Mouse (Mus musculus) ovary, postnatal 36 days (tissue): ENCODE measurements around the gene Mipol1.
"Not testable (repeated sequence)": the region's sequence is repeated elsewhere in the genome, so short reads cannot be mapped to it uniquely, and the experiment has no call there.

Experiments
- DNase-seq: peaks from one replicate; pipeline ENCODE4 v3.0.0; 2022; ENCODE audit warnings: low spot score, mixed read lengths

Gene Mipol1

DNA sequence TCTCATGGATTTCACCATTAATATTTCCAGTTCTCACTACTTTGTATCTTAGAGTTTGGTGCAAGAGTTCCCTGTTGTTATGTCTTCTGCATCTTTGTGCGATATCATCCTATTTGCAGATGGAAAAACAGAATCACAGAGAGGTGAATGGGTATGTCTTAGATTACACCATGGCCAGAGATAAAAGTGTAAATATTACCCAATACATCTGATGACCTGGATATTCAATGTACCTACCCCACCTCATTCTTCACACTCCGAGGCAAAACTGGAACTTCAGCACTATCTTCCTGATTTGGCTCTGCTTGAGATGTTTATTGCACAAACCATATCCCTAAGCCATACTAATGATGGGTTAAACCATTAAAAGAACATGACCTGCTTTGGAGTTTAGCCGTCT, 198.0 kb downstream of the Mipol1 start:
- DNase-seq = no peak

- DNase-seq = no peak
These were observed 198.5 kb downstream of the Mipol1 start for GRCm38 (mm10) chr12:57428767-57429166.

- DNase-seq = not testable (repeated sequence)
These were observed 206.9 kb downstream of the Mipol1 start for GRCm38 (mm10) chr12:57436939-57437659.

- DNase-seq = no peak
These were observed 214.2 kb downstream of the Mipol1 start for GRCm38 (mm10) chr12:57444281-57444903.

- DNase-seq = no peak
These were observed 217.1 kb downstream of the Mipol1 start for GRCm38 (mm10) chr12:57447331-57447730.

GRCm38 (mm10) chr12:57449299-57449698, 219.1 kb downstream of the Mipol1 start:
- DNase-seq = no peak

GRCm38 (mm10) chr12:57450017-57450583, 219.9 kb downstream of the Mipol1 start:
- no peak for DNase-seq

- DNase-seq = no peak
These were observed 226.7 kb downstream of the Mipol1 start for GRCm38 (mm10) chr12:57456911-57457310.

DNA sequence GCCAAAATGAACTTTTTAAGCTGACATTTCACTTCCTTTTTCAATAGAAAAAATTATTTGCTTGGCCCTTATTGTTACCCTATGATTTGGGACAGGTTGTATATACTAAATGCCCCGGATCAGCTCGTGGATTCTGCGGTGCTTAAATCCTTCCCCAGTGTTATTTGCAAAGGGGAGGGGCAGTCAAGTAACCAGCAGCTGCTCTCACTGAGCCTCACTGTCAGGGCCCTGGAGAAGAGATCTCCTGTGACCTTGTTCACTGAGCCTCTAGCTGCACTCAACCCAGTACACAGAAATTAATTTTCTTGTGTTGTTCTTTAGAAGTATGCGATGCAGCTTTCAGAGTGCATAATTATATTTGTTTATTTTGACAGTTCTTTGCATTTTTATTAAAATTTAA, 227.1 kb downstream of the Mipol1 start:
- DNase-seq = no peak

DNA sequence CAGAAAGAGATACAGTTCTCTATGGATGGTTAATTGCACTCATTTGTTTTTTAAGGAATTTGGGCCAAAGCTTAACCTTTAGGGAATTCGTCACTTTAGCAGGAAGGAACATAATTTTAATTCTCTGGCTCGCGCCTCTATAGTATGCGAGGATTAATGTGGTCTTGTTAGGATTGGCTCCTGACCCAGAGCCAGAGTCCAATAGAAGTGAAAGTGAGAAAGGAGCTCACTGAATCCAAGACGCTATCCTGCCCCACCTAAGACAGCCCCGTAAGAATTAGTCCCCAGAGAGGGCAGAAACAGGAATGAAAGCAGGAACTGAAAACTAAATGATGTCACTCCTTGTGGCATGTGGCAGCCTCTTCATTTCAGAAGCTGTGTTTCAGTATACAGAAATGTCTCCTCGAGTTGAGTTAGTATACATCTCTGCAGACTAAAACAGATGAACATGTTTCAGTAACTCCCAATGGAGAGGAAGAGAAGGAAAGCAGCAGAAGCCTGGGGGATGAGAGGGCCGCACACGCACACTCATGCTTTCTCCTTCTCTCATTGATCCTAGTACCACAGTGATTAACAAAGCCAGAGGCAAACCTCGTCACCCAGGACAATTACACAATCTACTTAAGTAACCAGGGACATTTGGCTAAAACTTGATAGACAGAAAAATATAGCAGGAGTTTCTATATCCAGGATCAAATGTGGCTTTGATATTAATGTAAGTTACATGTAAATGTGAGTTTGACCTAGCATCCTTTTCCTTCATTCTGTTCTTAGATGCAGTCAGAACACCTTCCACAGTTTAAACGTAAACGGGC, 234.5 kb downstream of the Mipol1 start:
- no peak for DNase-seq

GRCm38 (mm10) chr12:57471786-57472185, 241.6 kb downstream of the Mipol1 start:
- no peak for DNase-seq

GRCm38 (mm10) chr12:57476876-57477275, 246.6 kb downstream of the Mipol1 start:
- no peak for DNase-seq

GRCm38 (mm10) chr12:57481823-57482222, 251.6 kb downstream of the Mipol1 start:
- no peak for DNase-seq

DNA sequence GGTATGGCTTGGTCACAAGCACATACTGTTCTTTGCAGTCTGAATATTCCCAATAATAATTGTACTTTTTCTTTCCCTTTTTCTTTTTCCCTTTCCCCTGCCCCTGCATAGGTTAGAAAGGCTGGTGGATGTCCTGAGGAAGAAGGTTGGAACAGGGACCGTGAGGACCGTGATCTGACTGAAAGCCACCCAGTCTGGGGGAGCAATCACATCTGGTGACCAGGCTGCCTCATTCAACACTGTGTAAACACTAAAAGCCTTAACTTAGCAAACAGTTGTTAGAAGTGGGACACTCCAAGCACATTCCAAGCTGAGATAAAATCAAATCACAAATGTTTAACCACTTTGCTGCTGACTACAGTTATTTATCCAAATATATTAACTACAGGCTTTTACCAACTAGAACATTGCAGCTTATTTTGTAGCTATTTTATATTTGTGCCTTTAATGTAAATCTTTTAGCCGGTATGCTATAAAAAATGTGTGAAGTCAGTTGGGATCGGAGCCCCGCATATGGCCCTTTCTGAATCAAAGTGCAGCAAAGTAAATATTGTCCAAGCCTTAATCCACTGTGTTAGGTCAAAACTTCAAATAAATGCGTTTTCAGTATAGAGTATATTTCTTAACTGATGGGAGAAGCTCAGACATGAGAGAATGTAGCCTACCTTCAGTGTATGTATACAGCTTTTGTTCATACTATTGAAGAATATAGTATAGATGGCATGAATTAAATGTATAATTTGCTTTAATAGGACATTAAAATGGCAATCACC, 266.3 kb downstream of the Mipol1 start:
- no peak for DNase-seq

DNA sequence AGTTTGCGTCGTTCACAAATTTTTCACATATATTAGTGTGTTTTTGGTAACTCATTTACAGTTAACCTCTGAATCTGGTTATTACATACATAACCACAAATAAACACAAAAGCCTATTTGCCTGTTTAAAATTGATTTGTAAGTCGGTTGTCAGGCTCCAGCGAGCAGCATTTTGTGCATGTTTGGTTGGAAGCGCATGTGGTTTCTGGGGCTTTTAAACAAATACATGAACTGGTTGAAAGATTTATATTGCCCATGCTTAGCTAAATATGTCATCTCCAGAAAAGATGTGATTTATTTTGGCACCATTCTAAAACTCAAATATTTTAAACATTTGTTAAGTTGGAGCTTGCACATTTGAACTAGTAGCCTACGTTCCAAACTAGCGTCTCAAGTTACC, 270.0 kb downstream of the Mipol1 start:
- no peak for DNase-seq

GRCm38 (mm10) chr12:57505329-57505728, 275.1 kb downstream of the Mipol1 start:
- DNase-seq = peak; percentile 5

- no peak for DNase-seq
These were observed 278.7 kb downstream of the Mipol1 start for GRCm38 (mm10) chr12:57508938-57509337.

DNA sequence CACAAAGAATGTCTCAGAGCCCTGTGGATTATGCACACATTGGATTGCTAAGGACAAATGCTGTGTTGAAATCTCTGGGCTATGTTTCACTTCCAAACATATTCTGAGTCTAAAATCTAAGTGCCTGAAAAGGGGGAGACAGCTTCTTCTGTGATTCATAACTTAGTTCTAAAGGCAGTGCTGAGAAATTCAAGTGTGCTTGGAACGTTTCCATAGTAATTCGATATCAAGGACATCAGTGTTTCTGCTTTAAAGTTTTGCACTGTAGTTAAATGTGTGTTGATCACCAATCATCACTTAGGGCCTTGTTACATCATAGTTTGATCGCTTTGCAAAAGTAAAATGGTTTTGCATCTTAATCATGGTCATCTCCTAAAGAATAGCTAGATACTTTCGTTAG, 279.5 kb downstream of the Mipol1 start:
- DNase-seq = no peak

GRCm38 (mm10) chr12:57511127-57511526, 280.9 kb downstream of the Mipol1 start:
- DNase-seq = no peak

GRCm38 (mm10) chr12:57511560-57511959, 281.3 kb downstream of the Mipol1 start:
- DNase-seq = no peak

DNA sequence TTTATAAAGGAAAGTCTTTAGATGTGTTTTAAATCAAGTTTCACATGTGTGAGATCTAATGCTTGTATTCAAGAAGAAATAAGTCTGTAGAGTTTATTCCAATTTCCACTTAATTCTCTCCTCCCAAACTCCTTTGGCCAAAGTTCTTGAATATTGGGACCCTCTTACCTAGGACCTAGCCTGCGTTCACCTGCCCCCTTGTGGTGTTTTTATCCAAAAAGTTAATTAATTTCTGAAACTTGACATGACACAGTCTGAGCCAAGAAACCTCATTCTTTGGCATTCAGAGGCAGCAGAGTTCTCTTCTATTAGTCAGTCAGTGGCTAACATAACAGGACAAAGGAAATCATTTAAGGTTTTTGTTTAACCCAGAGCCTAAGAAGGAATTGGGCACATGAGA, 284.3 kb downstream of the Mipol1 start:
- DNase-seq = no peak
